Mouse (Mus musculus): ENCODE measurements around the gene Mum1. TPM values are rescaled to one million over a fixed set of nuclear protein-coding genes. Genes with fewer than 3 reads are reported as not detected.

The Mum1 gene
- polyA plus RNA-seq, 3 experiments from 2014 or later, result 57.7 to 85.1 (median 67.4) TPM

DNA sequence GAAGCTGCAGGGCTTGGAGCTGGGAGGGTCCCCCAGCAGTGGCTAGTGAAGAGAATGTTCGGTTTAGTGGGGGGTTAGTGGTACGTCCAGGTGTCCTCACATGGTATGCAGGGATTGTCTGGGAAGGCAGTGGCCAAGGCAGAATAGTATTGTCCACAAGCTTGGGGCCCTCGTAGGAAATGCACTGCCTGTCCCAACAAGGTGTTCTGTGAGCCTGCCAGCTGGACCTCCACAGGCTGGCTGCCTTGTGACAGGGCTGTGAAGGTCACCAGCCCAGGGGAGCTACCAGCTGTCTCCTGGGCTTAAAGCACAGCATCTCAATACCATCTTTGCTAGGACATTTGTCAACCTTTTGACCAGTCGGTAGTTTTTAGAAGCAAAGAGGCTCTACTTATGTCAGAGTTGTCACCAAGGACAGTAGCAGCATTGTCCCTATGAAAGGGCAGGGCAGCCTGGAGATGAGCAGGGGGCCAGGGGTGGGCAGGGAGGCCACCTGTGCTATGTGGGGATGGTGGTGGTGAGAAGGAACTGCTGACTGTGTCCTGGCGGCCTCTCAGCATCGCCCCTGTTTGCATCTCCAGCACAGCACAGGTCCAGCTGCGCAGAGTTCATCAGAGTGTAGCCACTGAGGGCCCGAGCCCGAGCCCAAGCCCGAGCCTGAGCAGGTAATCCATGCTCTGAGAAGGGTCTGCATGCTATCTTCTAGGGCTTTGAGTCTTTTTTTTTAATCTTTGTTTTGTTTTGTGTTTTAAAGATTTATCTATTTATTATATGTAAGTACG is 26.4 kb downstream of the Mum1 start:
- no peak for ATAC-seq

DNA sequence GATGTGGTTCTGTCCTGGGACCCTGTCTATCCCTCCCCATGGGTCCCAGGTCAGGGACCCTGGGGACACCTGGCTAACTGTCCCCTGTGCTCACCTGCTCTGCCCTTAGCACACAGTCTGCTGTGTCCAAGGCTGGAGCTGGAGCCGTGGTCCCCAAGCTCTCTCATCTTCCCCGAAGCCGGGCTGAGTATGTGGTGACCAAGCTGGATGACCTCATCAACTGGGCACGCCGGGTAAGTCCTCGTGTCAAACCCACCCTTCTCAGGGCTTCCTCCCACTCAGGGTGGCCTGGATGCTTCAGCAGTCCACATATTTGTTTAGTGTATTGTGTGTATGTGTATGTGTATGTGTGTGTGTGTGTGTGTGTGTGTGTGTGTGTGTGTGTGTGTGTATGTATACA is 27.3 kb downstream of the Mum1 start:
- ATAC-seq, result no peak

DNA sequence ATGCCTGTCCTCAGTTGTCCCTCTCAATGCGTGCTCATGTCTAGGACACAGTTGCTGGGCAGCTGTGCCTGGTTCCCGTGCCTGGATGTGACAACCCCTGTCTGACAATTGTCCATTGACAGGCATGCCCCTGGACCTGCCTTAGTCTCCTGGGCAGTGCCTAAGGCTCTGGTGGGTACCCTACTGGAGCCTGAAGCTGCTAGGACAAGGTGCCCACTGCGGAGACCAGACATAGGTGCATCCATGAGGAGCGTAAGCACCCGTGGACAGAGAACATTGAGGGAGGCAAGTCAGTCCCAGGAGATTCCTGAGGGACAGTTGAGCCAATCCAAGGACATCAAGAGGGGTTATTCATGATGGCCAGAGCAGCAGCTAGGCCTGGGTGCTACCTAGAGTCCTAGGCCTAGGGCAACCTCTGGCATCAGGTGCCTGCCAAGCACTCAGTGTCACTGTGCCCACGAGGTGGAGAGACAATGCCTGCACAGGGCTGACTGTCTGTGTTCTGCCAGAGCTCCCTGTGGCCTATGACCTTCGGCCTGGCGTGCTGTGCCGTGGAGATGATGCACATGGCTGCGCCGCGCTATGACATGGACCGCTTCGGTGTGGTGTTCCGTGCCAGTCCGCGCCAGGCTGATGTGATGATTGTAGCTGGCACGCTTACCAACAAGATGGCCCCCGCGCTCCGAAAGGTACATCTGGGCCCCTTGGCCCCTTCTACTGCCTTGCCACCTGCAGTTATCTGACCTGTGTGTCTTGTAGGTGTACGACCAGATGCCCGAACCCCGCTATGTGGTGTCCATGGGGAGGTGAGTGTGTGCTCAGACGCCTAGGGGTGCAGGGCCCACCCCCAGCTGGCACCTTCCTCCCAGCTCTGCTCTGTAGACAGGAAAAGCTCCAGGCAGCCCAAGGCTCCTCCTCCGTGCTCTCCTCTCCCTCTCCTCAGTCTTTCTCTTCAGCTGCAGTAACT is 28.4 kb downstream of the Mum1 start:
- ATAC-seq, result no peak

DNA sequence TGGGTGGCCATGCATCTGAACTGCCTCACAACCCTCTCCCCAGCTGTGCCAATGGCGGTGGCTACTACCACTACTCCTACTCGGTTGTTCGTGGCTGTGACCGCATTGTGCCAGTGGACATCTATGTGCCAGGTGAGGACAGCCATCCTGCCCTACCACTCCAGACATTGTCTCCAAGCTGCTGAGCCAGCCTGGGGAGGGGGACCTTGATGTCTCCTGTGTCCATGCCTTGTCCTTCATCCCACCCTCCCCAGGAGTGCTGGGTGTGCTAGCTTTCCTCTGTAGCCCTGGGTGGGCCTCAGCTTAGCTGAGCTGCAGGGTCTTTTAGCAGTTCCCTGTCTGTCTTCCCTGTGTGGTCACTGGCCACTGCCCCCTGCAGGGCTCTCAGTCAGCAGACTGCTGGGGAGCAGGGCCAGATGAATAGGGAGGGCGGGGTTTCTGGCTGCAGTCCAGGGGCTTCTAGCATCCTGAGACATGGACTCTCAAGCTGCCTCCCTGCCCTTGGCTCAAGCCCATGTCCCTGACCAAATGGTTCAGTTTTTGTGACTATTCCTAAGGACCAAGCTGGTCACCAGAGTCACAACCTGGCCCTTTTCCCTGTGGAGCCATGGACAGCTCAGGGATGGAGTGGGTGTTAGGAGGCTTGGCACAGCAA is 29.8 kb downstream of the Mum1 start:
- no peak for ATAC-seq

DNA sequence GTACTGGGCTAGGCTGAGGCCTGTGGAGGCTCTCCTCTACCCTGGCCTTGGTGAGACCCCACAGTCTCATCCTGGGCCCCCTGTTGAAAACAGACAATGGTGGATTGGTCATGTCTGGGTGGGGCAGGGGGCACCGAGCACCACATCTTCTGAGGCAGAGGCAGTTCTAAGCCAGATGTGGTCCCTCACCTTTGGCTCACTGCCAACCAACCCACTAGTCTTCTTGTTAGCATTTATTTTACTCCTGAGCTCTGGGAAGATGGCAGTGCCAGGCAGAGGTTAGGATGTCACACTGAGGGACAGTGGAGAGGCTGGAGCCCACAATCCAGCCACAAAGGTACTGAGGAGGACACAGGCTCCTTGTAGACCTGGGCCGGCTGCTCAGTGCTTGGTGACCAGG is 31.7 kb downstream of the Mum1 start:
- no peak for ATAC-seq

DNA sequence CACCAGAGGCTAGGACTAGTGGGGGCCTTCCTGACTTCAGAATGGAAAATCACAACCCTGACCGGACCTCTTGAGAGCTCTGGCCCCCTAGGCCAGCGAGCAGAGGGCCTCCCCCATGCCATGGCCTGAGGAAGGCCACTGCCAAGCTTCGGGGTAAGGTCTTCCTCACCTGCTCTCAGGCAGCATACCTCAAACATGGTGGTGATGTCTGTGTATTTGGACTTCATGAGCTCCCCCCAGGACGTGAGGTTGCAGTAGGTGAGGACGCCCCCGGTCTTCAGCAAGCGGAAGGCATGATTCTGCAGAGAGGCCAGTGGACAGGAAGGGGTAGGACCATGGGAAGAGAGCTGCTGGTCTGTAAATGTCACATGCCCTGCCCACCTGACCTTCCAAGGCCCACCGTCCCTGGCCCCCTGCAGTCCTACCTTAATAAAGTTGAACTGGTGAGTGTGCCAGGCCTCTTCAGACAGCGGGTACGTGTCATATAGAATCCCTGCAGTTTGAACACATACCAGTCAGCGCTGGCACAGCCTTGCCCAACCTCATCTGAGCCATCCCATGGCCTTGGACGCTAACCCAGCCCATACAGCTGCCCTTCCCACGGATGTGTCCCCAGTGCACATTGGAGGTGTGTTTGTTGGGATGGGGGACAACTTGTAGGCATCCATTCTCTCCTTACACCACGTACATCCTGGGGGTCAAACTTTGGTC is 32.7 kb downstream of the Mum1 start:
- no peak for ATAC-seq

DNA sequence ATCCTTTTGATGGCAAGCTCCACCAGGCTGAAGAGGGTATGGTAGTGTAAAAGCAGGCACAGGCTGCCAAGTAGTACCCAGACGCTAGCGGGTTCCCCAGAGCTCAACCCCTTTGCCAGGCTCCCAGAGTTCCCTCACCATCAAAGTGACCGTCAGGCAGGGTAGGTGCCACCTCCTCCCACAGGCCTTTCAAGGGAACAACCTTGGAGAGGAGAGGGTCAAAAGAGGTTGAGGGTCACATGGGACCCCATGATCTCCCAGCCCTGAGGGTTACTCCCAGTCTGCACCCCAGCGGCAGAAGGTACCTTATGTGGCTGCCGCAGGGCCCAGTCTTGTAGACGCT is 33.2 kb downstream of the Mum1 start:
- ATAC-seq, result no peak

DNA sequence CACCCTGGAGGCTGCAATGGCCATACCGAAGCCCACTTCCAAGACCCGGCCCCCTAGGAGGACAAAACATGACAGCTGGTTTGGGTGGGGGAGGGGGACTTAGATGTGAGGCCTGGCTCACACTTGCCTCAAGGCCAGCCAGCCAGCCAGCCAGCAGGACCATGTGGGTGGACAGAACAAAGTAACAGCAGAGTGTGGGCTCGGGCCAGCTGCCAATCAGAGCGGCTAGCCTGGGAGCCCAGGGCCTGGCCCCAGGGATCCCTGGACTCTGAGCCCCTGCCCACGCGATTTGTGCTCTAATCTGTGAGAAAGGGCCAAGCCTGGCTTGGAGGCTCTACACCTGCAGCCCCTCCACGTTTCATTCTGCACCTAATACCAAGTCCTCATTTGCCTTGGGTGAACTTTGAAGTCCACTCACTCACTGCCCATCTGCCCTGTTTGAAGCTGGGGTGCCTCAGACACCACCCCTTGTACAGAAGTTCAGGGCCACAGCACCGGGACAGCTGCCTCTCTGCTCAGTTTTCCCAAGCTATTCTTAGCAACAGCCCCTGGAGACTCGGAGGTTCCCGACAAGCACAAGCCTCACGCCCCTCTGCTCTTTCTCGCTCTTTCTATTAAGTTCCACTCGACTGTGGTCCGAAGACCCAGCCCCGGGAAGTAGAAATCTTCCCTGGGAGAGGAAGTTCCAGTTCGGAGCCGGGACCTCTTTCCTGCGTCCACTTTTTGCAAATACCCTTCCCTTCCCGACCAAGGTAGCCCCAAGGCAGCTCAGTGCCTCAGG is 33.8 kb downstream of the Mum1 start:
- ATAC-seq, result no peak

DNA sequence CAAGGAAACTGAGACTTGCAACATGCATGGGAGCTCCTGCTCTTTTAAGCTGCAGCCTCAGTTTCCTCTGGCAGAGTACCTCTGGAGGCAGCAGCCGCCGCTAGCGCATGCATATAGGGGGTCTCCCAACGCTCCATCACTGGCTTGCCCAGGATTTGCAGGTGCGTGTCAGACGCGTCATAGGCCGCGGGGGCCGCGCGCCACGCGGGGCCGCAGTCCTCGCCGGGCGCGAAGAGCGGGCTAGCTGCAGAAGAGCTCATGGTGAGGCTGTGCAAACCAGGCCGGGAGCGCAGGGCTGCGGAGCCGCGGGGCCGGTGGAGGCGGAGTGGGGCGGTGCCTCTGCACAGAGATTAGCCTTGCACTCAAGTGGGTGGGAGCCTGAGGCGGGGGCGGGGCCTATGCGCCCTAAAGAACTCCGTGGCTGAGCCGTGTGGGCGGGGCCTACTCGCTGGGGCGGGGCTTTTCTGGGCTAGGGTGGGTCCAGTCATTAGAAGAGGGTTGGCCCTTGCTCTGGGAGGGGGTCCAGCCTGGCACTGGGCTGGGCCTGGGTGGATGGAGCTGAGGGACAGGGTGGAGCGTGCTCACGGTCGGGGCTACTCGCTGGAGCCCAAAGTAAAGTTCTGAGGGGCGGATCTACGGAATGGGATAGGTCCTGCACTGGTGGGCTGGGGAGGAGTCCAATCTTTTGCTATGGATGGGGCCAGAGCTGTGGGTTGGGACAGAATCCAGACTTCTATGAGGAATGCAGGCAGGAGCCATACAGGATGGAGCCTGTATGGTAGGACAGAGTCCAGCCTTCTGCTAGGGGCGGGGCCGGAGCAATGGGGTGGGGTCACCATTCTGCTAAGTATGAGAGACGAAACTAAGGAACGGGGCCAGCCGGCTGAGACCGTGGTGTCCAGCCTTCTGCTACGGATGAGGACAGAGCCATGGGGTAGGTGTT is 34.7 kb downstream of the Mum1 start, which contains the start of the genes Gamt and Dazap1:
Gene Gamt (minus strand): TSS at position 371 of the 943 bp plus-strand sequence.
Gene Dazap1 (plus strand): TSS at position 845 of the 943 bp plus-strand sequence.
- peak; percentile 49 for ATAC-seq

DNA sequence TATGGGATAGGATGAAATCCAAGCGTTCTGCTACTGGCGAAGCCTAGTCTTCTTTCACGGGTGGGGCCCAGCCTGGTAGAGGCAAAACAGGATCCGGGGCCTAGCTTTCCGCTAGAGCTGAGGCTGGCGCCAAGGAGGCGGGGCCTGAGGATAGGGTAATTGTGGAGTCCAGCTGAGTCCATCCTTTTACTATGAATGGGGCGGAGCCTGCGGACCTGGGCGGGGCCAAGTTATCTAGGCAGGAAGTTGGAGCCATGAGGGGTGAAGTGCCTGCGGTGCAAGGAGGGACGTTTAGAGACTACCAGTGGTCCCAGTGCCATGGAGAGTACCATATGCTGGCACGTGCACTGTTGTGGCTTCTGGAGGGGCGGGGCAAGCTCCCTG is 35.3 kb downstream of the Mum1 start:
- ATAC-seq, result peak; percentile 20

DNA sequence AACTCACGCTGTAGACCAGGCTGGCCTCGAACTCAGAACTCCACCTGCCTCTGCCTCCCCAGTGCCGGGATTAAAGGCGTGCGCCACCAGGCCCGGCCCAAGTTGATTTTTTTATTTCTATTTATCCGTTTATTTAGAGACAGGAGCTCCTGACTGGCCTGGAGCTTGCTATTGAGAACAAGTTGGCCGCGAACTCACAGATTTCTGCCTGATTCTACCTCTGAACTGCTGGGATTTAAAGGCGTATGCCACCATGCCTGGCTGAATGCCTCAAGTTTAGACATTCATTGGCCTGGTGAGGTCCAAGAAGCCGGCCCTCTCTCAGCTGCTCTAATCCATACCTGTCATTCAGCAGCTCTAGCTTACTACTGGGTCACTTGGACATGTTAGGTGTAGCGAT is 35.9 kb downstream of the Mum1 start:
- ATAC-seq, result no peak

DNA sequence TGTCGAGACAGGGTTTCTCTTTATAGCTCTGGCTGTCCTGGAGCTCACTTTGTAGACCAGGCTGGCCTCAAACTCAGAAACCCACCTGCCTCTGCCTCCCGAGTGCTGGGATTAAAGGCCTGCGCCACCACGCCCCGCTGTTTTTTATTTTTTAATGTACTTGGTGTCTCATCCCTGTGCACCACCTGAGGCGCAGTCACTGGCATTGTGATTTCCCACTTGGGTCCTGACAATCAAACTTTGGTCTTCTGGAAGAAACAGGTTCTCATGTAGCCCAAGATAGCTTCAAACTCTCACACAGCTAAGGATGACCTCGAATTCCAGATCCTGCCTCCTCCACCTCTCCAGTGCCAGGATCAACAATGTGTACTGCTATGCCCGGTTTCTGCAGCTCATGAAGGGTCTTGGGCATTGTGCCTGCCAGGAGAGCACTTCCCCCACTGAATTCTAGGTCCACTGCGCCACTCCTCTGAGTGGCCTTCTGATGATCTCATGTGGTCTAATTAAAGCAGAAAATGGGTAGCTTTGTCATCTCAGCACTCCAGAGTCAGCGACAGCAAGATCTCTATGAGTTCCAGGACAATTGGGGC is 36.6 kb downstream of the Mum1 start:
- no peak for ATAC-seq

DNA sequence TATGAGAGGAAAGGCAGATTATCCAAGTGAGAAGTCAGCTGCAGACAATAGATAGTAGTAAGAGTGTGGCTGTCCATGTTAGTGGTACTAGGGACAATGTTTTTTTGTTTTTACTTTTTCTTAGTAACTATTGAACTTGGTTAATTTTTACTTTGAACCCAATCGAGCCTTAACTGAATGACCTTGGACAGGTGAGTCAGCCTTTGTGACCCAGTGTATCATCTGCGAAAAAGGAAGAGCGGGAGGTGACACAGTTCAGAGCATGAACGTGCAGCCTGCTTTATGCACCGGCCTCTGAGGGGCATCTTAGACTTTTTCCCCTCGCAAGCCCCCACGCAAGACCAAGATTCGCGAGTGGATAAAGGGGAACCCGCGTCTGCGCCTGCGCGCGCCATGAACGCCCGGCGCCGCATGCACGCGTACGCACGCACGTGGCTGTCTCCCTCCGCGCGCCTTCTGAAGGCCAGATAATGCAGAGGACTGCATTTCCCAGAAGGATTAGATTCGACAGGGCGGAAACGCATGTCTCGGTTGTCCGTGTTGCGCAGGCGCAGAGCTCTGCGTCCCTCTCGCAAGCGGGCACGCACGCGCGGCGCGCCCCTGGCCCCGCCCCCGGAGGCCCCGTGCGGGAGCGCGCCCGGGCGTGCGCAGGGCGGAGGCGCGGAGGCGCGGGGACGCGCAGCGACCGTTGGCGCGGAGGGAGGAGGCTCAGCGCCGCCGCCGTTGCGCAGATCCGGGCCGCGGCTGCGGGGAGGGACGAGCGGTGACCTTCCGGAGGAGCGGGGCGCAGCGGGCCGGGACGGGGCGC is 38.3 kb downstream of the Mum1 start:
- peak; percentile 79 for ATAC-seq

DNA sequence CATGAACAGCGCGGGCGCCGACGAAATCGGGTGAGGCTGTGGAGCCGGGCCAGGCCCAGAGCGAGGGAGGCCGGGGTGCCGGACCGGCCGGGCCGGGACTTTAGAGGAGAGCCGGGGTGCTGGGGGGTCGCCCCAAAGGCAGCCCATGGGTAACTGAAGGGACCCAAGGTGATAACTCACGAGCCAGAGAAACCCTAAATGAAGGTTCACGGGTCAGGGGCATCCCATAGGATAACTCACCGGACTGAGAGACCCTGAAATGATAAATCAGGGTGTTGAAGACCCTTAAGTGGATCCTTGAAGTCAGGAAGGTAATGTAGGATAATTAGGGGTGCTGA is 38.9 kb downstream of the Mum1 start:
- no peak for ATAC-seq

DNA sequence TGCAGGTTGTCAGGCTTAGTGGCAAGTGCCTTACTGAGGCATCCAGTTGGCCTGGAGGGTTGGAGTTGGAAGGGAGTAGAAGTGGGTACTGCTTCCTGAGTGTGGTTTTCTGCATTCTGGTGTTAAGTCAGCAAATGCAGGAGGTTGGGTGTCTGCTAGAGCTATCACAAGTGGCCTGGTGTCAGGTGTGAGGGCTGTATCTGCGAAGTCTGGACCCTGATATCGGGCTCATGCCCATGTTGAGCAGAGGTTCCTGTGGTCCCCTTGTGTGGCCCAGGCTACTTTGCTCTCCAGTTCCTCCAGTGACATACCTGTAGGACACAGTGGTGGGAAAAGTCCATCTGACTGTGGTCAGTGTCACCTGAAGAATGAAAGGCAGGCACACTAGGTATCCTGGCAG is 43.9 kb downstream of the Mum1 start:
- ATAC-seq, result no peak

DNA sequence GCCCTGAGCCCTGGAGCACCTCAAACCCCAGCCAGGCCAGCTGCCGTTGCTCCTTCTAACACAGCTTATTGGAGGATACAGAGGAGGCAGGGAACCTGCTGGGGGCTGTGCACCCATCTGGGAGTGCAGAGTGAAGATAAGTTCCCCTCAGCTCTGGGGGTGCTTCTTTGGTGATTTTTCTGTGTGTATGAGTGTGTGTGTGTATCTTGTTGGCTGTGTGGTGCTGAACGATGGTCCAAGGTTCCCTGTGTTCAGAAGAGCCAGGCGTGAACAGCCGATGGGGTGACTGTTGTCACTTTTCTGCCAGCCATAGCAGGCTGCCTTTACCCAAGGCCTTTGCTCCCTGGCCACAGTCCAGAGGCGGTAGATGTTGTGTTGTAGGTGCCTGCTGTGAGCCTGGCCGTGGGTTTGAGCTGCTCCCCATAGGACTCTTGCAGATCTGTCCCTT is 44.5 kb downstream of the Mum1 start:
- no peak for ATAC-seq

DNA sequence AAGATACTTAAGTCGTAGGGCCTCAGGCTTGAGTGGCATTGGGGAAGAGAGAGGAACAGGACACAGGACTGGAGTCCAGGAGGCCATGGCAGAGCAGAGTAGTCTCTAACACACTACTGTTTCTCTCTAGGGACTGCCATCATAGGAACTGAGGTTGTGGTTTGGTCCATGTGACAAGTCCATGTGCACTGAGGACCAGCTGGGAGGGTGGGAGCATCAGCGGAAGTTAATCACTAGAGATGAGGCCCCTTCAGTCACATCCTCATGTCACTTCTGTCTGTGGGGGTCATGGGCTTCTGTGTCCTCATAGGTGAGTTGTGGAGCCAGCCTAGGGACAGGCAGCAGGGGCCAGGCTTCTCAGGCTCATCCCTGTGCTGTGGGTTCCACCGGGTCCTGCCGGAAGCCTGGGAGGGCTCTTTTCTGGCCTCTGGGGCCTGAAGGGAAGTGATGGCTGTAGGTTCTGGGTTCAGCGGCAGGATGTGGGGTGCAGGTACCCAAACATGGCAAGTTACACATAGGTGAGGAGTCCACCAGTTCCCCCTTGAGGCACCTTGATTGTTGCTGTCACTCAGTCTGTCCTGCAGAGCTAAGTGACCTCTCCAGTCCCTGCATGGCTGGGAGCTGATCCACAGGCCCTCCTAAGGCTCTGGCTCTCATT is 45.1 kb downstream of the Mum1 start:
- ATAC-seq, result peak; percentile 65

DNA sequence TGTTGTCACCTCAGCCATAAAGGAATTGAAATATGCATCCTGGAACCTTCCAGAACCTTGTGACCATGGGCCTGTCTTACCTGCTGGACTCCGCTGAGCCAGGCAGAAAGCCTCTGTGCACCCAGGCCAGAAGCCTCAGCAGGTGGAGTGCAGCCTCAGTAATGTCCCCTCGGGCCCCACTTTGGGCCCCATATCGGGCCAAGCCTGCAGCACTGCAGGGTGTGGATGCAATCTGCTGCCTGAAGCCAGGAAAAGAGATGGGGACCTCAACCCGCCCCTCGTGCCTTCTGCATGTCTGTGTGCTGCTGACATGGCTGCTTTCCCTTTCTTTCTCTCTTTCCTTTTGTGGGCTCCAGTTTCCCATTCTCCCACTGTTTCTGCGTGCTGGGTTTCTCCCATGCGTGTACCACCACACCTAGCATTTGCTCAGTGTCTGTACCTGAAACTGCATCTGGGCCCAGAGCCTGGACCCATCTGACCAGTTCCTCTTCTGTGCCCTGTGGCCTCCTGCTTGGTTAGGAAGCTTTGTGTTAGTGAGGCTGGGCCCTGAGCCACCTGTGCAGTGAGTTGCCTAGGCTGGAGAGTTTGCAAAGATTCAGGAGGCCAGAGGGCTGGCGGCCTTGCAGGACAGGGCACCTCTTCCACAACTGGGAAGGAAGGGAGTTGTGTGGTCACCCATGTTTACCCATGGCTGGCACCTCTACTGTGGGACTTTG is 45.8 kb downstream of the Mum1 start:
- ATAC-seq, result no peak

Measured in inflammation-experienced regulatory T-cells, adult 6 months (primary cell).